Mouse (Mus musculus): ENCODE measurements around the gene Gm49320.

Gene Gm49320

DNA sequence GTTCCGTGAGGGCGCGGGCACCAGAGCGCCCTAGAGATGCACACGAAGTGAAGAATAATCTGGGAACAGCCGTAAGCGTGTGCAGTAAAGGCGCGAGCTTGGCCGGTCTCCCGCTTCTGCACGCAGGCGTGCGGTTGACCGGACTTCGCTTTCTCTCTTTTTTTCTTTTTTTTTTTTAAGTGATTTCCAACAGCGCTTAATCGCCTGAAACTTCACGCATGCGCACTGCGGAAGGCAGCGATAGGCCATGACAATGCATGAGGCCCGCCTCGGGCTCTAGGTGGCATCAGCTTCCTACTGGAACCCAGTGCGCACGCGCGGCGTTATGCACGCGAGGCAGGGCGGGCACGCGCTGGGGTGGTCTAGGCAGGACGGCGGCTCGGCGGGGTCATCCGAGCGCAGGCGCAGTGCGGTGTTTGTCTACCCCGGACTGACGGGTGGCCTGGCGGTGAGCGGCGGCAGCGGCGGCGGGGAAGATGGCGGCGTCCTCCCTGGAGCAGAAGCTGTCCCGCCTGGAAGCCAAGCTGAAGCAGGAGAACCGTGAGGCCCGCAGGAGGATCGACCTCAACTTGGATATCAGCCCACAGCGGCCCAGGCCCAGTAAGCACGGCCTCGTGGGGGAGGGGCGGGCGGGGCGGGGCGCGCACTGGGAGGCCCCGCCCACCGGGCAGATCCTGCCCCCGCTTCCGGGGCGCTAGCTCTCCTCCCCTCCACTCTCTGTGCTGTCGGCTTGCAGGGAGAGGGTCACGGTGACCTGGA, at the start of gene Gm49320, which contains the start of gene Map2k7:
Gm49320 (plus strand) TSS at position 432 of the 759 bp plus-strand sequence.
Map2k7 (plus strand) TSS at position 307 of the 759 bp plus-strand sequence.
- peak; percentile 100 for DNase-seq (ENCODE audit: low read depth, low spot score)

GRCm38 (mm10) chr8:4189031-4189722, 49.5 kb upstream of the Gm49320 start:
- no peak for DNase-seq (ENCODE audit: low read depth, low spot score)

DNA sequence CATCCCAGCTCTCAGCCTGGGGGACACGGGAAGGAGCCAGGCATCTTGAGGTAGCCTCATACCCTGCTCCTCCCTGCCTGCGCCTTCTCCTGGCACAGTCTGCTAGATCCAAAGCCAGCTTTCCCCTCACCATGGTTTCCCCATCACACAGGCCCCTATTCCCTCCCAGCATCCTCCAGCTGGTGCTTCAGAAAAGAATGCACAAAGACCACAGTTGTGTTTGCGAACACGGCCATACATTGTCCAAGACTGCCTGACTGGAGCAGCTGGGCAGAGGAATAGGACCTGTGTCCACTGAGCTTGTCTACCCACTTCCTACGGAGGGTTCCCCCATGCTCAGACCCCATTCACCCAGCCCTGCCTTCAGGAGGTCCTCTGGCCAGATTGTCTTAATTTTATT, 46.4 kb upstream of the Gm49320 start:
- no peak for DNase-seq (ENCODE audit: low read depth, low spot score)

DNA sequence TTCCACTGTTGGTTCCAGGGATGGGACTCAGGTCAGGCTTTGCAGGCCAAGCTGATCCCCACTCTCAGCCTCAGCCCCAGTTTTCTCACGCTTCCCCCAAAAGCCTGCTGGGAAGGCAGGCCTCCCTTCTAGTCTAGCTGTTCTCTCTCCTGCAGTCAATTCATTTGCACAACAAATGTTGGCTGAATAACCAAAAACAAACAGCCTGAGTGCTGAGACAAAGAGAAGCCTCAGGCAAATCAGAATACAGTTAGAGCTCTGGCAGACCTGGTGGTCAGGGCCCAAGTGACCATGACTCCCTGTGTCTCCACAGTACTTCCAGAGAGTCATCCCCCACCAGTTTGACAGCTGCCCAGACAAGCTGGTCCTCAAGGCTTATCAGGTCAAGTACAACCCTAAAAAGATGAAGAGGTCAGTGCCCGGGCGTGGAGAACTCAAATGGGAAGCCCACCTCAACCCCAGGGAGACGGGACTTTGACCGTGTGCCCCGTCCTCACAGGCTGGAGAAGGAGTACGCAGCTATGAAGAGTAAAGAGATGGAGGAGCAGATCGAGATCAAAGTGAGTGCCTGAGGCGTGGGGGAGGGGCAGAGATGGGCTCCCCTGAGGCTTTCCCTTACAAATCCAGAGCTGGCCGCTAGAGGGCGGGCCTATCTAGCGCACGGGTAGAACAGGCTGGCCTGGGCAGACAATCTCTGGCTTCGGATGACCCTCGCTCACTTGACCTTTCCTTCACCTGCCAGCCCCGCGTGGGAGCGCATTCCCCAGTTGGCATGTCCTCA, 45.7 kb upstream of the Gm49320 start:
- DNase-seq (ENCODE audit: low read depth, low spot score): peak; percentile 77

- no peak for DNase-seq (ENCODE audit: low read depth, low spot score)
Observed at GRCm38 (mm10) chr8:4193588-4193894, 45.1 kb upstream of the Gm49320 start.

DNA sequence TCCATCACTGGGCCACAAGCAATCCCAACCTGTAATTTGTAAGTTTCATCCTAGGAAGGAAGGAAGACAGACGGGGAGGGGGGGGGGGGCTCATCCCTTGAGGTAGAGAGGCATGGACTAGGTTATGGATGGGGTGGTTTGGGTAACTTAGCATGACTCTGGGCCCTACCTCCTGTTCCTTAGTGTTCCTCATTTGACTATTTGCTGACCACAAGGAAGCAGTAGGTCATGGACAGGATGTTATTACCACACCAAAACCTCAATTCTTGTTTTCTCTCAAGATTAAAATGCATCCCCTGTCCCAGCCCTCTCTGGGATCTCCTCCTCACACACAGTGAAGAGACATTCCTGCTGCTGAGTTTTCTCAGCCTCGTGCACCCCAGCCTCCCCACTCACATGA, 37.3 kb upstream of the Gm49320 start:
- no peak for DNase-seq (ENCODE audit: low read depth, low spot score)

DNA sequence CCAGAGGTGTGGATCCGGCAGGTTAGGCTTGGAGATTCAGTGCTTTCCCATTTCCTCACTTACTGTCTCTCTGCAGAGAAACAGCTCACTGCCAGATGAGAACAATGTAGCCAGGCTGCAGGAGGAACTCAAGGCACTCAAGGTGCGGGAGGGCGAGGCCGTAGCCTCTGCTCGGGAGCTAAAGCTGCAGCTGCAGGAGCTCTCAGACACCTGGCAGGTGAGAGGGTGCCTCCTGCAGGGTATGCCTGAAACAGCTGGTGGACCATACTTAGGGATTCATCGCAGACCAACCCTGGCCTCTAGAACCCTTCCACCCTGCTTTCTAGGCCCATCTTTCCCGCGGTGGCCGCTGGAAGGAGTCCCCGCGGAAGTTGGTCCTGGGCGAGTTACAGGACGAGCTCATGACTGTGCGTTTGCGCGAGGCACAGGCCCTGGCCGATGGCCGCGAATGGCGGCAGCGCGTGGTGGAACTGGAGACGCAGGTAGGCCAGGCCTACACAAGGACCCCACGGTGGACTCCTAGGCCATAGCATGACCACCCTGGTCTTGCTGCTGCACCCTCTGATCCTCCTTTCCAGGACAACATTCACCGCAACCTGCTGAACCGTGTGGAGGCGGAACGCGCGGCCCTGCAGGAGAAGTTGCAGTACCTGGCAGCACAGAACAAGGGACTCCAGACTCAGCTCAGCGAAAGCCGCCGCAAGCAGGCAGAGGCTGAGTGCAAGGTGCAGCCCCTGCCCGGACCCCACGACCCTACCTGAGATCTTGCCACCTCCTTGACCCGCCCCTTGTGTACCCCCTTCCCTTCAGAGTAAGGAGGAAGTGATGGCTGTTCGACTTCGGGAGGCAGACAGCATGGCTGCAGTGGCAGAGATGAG, 33.2 kb upstream of the Gm49320 start:
- DNase-seq (ENCODE audit: low read depth, low spot score): no peak

DNA sequence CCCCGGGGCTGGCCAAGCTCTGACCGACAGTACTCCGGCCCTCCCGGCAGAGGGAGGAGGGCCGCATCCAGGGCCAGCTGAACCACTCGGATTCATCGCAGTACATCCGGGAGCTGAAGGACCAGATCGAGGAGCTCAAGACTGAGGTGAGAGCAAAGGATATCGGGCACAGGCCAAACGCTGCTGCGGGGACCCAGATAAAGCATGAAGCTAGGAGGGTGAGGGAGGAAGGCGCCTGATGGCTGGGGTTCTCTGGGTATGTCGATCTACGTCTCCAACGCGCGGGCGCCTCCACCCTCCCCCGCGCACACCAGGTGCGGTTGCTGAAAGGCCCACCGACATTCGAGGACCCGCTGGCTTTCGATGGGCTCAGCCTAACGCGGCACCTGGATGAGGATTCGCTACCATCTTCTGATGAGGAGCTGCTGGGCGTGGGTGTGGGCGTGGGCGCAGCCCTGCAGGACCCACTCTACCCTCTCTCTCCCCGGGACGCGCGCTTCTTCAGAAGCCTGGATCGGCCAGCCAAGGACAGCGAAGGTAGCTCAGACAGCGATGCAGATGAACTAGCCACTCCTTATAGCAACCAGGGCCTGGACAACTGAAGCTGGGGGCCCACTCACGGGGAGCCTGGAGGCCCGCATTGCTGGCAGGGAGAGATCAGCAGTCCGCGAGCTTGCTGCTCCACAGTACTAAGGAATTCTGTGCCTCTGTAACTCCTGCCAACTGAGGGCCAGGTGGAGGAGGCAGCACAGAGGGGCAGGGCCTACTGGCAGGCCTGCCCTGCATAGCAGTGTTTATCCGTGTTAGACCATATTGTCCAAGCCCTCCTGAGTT, 32.3 kb upstream of the Gm49320 start:
- no peak for DNase-seq (ENCODE audit: low read depth, low spot score)

GRCm38 (mm10) chr8:4207016-4207350, 31.7 kb upstream of the Gm49320 start:
- DNase-seq (ENCODE audit: low read depth, low spot score): no peak

DNA sequence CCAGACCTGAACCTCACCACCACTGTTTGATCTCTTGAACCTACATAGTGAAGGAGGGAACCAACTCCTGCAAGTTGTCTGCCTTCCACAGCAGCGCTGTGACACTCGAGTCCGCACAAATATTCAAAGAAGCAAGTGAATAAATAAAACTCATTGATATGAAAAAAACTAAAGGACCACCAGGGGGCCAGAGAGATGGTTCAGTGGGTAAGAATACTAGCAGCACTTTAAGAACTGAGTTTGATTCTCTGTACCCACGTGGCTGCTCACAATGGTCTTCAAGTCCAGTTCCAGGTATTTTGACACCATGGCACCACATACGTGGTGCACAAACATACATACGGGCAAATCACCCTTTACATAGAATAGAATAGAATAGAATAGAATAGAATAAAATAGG, 27.6 kb upstream of the Gm49320 start:
- DNase-seq (ENCODE audit: low read depth, low spot score): peak; percentile 24

GRCm38 (mm10) chr8:4212809-4213209, 25.9 kb upstream of the Gm49320 start:
- DNase-seq (ENCODE audit: low read depth, low spot score): no peak

DNA sequence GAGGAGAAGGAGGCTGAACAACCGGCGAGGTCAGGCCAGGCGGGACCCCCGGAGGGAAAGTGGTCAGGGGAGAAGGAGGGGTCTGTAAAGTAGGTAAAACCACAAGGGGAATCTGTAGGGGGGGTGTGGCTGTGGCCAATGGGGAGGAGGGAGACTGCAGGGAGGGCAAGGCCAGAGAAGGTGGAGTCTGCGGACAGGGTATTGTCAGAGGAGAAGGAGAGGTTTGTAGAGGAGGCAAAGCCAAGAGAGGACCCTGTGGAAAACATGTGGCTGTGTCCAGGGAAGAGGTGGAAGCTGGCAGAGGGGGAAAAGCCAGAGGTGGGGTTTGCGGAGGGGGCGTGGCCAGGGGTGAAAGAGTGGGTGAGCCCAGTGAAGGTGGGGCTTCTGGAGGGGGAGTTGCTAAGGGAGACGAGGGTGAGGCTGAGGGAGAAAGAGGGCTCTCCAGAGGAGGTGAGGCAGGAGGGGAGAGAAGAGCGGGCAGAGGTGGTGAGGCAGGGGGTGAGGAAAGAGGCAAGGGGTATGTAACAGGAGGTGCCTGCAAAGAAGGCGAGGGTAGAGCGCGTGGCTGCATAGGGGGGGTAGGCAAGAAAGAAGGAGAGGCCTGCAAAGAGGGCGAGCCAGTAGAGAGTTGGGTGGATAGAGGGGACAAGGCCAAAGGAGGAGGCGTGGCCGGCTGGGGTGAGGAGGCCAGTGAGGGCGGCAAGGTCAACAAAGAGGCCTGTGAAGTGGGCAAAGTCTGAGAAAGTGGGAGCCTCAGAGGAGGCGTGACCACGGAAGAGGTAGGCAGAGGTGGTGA, 25.3 kb upstream of the Gm49320 start:
- no peak for DNase-seq (ENCODE audit: low read depth, low spot score)

- peak; percentile 21 for DNase-seq (ENCODE audit: low read depth, low spot score)
Observed at GRCm38 (mm10) chr8:4214006-4214980, 24.4 kb upstream of the Gm49320 start.

DNA sequence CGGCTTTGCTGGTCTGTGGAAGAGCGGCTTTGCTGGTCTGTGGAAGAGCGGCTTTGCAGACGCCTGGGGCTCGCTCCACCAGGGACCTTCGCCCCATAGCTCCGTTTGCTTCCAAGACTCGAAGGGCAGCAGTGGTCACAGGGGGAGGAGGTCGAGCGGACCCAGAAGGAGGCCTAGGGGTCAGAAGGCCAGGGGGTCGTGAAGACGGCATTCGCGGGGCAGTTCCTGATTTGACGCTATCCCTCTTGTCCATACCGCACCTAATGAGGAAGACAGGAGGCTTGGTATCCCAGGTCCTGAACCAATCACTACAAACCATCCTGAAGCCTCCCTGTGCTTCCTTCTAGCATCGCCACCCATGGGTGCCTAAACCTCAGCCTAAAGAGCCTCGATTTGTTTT, 22.4 kb upstream of the Gm49320 start:
- DNase-seq (ENCODE audit: low read depth, low spot score): no peak

DNA sequence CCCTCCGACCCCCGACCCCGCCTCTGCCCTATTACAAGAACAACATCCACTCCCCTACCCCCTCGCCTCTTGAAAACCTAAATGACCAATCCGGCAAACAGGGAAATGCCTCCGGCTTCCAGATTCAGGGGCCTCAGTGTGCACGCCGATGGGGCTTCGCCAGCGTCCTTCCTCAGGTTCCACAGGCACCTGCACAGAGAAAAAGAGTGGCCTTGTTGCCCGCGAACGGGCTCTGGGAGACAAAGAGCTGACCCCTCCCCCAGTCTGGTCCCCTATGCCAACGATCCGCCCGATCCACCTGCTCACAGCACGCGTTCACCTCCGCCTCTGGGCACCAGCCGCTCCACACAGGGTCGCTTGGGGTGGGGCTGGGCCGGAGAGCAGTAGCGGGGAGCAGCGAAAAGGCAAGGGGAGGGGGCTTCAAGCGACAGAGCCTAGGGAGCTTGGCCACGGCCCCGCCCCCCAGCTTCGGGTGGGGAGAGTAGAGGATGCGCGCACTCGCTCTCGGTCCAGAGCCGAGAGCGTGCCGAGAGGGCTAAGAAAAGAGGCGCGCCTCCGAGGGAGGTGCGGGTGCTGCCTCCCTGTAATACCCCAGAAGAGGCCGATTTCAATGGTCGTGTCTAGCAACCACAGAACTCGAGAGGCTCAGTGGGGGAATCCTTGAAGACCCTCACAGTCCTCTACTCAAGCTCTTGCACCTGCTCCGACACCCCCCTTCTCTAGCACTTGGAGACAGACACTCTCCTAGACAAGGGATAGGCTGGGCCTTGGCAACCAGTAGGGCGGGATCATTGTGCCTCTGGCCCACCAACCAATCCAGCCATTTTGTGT, 21.7 kb upstream of the Gm49320 start, which contains the start of gene Prr36:
Prr36 (minus strand) TSS at position 669 of the 831 bp plus-strand sequence.
- no peak for DNase-seq (ENCODE audit: low read depth, low spot score)

DNA sequence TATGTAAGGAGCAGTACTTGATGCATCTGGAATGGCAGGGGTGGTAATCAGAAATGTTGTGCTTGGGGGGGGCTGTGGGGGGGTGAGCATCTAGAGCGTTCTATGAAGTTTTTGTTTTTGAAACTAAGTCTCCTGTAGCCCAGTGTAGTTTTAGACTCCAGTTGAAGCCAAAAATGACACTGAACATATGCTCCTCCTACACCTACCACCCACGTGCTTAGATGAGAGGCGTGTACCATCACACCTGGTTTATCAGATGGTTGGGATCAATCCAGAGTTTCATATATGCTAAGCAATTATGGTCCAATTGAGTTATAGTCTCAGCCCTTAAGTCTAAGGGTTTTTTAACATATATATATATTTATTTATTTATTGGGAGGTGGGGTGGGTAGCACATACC, 19.0 kb upstream of the Gm49320 start:
- no peak for DNase-seq (ENCODE audit: low read depth, low spot score)

- no peak for DNase-seq (ENCODE audit: low read depth, low spot score)
Observed at GRCm38 (mm10) chr8:4222059-4222458, 16.6 kb upstream of the Gm49320 start.

GRCm38 (mm10) chr8:4226323-4226722, 12.3 kb upstream of the Gm49320 start:
- no peak for DNase-seq (ENCODE audit: low read depth, low spot score)
